In the genomic region with DNA sequence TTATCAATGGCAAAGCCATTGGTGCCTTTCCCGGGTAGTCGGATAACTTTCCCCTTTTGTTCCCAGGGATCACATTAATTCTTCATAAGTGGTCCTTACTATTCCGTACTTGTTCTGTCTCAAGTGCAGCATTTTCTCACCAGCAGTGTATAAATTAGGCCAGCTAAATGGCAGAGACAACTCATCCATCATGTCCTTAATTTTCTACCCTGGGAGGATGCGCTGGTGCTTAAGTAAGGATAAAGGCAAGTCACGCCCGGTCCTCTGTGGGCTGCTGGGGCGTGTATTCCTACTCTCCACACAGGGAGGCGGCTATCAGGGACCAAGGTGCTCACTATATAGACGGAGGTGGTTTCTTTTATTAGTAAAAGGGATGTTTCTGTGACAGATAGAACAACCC, we compare ENCODE assay signal across 21 mouse cellular contexts.
A peak's percentile ranks its signal among the peaks of the same experiment; 100 is the strongest.
DNase-seq lines count a peak whose midpoint lies in the region; ATAC-seq lines count a peak whose summit lies in the region.
"Had no signal": no experiment of that assay in that cellular context is flagged by ENCODE, and none has a peak within 500 bp of the region (broad histone marks: within the 10 kb centered on the region; RNA-seq: fewer than 3 reads in every experiment).

No protein-coding gene starts in this region.

- peak overlapping the region; percentile 67 for H3K27ac ChIP-seq in midbrain, embryonic 10.5 days (replicated peaks)
- no peak overlapping the region for H3K27ac ChIP-seq in midbrain, embryonic 15.5 days
- H3K27ac ChIP-seq in hindbrain, embryonic 13.5 days = no peak overlapping the region
- H3K27ac ChIP-seq in midbrain, embryonic 14.5 days (replicated peaks; ENCODE audit: low read depth, low read length) = no peak overlapping the region
- H3K27ac ChIP-seq: embryonic facial prominence, embryonic 13.5 days; gastrocnemius, adult 2 months; heart, embryonic 13.5 days; limb, embryonic 15.5 days; liver, embryonic 15.5 days had no signal

- 29% methylated on average over 9 of the region's 9 CpGs for WGBS in midbrain, embryonic 10.5 days
- WGBS in midbrain, embryonic 15.5 days = 13% methylated on average over 9 of the region's 9 CpGs
- WGBS in hindbrain, embryonic 13.5 days = 12% methylated on average over 9 of the region's 9 CpGs
- WGBS in midbrain, embryonic 14.5 days = 9% methylated on average over 9 of the region's 9 CpGs

- peaks cover 39% of the 10 kb centered on the region for H3K4me1 ChIP-seq in midbrain, embryonic 10.5 days
- peaks cover 14% of the 10 kb centered on the region for H3K4me1 ChIP-seq in midbrain, embryonic 15.5 days
- peaks cover 22% of the 10 kb centered on the region for H3K4me1 ChIP-seq in hindbrain, embryonic 13.5 days (replicated peaks)
- peaks cover 19% of the 10 kb centered on the region for H3K4me1 ChIP-seq in midbrain, embryonic 14.5 days (ENCODE audit: control insufficient read depth, insufficient read depth, low read length)
- H3K4me1 ChIP-seq: heart, embryonic 13.5 days; limb, embryonic 15.5 days; liver, embryonic 15.5 days had no signal

- ATAC-seq in midbrain, embryonic 15.5 days (replicated peaks) = no peak
- ATAC-seq in hindbrain, embryonic 13.5 days (ENCODE audit: low FRiP score) = peak; percentile 79; the same call in 1 of the 2 replicates
- 0 out of 2 replicates have a peak, but pooled peaks have one; percentile 50 for ATAC-seq in midbrain, embryonic 14.5 days (ENCODE audit: low FRiP score, low TSS enrichment)

- peaks cover 24% of the 10 kb centered on the region for H3K27me3 ChIP-seq in midbrain, embryonic 10.5 days (ENCODE audit: low read depth, poor library complexity, severe bottlenecking)
- H3K27me3 ChIP-seq in midbrain, embryonic 15.5 days (replicated peaks) = 0 out of 2 replicates have a peak, but pooled peaks cover 4% of the 10 kb centered on the region
- H3K27me3 ChIP-seq in hindbrain, embryonic 13.5 days = peaks cover 17% of the 10 kb centered on the region; the same call in 1 of the 2 replicates
- H3K27me3 ChIP-seq in midbrain, embryonic 14.5 days (ENCODE audit: control insufficient read depth, insufficient read depth, low read length) = 0 out of 2 replicates have a peak, but pooled peaks cover 3% of the 10 kb centered on the region
- H3K27me3 ChIP-seq: embryonic facial prominence, embryonic 13.5 days; limb, embryonic 15.5 days; liver, embryonic 15.5 days had no signal

- H3K4me2 ChIP-seq in midbrain, embryonic 15.5 days = no peak overlapping the region
- peak overlapping the region; percentile 19; the same call in 1 of the 2 replicates for H3K4me2 ChIP-seq in hindbrain, embryonic 13.5 days
- H3K4me2 ChIP-seq in midbrain, embryonic 14.5 days (ENCODE audit: low read length) = peak overlapping the region; percentile 34
- H3K4me2 ChIP-seq: embryonic facial prominence, embryonic 13.5 days; heart, embryonic 13.5 days; limb, embryonic 15.5 days; liver, embryonic 15.5 days had no signal

- H3K4me3 ChIP-seq in midbrain, embryonic 10.5 days = peak overlapping the region; percentile 30
- no peak overlapping the region for H3K4me3 ChIP-seq in midbrain, embryonic 15.5 days
- no peak overlapping the region for H3K4me3 ChIP-seq in hindbrain, embryonic 13.5 days
- no peak overlapping the region for H3K4me3 ChIP-seq in midbrain, embryonic 14.5 days (replicated peaks; ENCODE audit: low read depth, low read length)
- H3K4me3 ChIP-seq: embryonic facial prominence, embryonic 13.5 days; gastrocnemius, adult 2 months; heart, embryonic 13.5 days; limb, embryonic 15.5 days; liver, embryonic 15.5 days; myocyte had no signal

- H3K36me3 ChIP-seq in midbrain, embryonic 10.5 days = 0 out of 2 replicates have a peak, but pooled peaks cover 11% of the 10 kb centered on the region
- no peaks in the 10 kb centered on the region for H3K36me3 ChIP-seq in midbrain, embryonic 15.5 days (replicated peaks)
- no peaks in the 10 kb centered on the region for H3K36me3 ChIP-seq in hindbrain, embryonic 13.5 days
- no peaks in the 10 kb centered on the region for H3K36me3 ChIP-seq in midbrain, embryonic 14.5 days (ENCODE audit: control insufficient read depth, insufficient read depth, low read length)
- H3K36me3 ChIP-seq: embryonic facial prominence, embryonic 13.5 days; heart, embryonic 13.5 days; limb, embryonic 15.5 days; liver, embryonic 15.5 days had no signal

- no peaks in the 10 kb centered on the region for H3K9me3 ChIP-seq in midbrain, embryonic 10.5 days (replicated peaks)
- H3K9me3 ChIP-seq in midbrain, embryonic 15.5 days = no peaks in the 10 kb centered on the region
- no peaks in the 10 kb centered on the region for H3K9me3 ChIP-seq in hindbrain, embryonic 13.5 days
- no peaks in the 10 kb centered on the region for H3K9me3 ChIP-seq in midbrain, embryonic 14.5 days (ENCODE audit: control insufficient read depth, low read length)
- H3K9me3 ChIP-seq: embryonic facial prominence, embryonic 13.5 days; heart, embryonic 13.5 days; limb, embryonic 15.5 days; liver, embryonic 15.5 days had no signal

- H3K9ac ChIP-seq in midbrain, embryonic 15.5 days = no peak overlapping the region
- no peak overlapping the region for H3K9ac ChIP-seq in hindbrain, embryonic 13.5 days
- no peak overlapping the region for H3K9ac ChIP-seq in midbrain, embryonic 14.5 days (replicated peaks; ENCODE audit: low read length)
- H3K9ac ChIP-seq: embryonic facial prominence, embryonic 13.5 days; heart, embryonic 13.5 days; limb, embryonic 15.5 days; liver, embryonic 15.5 days had no signal

- DNase-seq in midbrain, embryonic 10.5 days (ENCODE audit: low spot score) = no peak
- peak; percentile 49 for DNase-seq in midbrain, embryonic 14.5 days
- DNase-seq in frontal cortex, adult 2 months (ENCODE audit: extremely low spot score in 1 of 2, low spot score in 1 of 2) = no peak
- DNase-seq in Muller cell, postnatal 12 days (ENCODE audit: inconsistent ontology term) = no peak
- no peak for DNase-seq in urinary bladder, postnatal 36 days (ENCODE audit: low spot score in 2 of 2)
- DNase-seq: adrenal gland, postnatal 36 days; B cell, adult 2 months; cerebellum, adult 2 months; gastrocnemius, adult 2 months; heart, adult 18-20 months; kidney, adult 8-10 months; kidney, postnatal 14 days; lung, postnatal 10 days; thymus, postnatal 14 days had no signal
